Comparison of ENCODE assay signal across 7 mouse cellular contexts in the genomic region with DNA sequence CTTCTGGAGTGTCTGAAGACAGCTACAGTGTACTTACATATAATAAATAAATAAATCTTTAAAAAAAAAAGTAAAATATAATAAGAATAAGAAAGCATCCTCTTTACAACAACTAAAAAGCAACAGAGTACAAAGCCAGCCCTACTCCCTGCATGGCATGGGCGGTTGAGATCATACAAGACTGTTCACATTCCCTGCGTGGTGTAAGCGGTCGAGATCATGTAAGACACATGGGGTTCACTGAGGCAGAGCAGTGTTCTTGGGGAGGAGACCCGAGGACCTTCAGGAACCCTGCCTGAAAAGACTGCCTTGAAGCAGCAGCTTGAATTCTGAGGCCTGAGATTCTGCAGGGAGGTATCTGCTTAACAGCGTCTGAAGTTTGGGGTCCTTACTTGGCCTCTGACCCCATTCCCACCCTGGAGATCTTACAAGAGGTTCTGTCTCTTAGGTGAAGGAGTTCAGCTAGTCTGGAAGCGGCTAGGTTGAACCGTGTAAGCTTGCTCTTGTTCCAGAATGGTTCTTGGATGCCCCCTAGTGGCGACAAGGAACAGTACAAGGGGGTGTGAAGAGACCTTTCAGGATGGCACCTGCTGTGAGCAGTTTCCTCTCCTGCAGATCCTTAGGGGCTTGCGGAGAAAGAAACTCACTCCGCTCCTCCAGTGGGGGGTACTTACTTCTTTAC. TPM values are rescaled to one million over a fixed set of nuclear protein-coding genes. Genes with fewer than 3 reads are reported as not detected.
DNase-seq lines count a peak whose midpoint lies in the region; ATAC-seq and TF ChIP-seq lines count a peak whose summit lies in the region.

No protein-coding gene starts in this region.

- intact Hi-C loops in gastrocnemius, adult 2 months (cut with DNase I), result loop anchor here (1.0 to 10.0 kb wide), 3 partner anchors 66 to 336 kb away; partner anchors contain the start of gene Adrm1
- intact Hi-C loops in left cerebral cortex, postnatal 14 days (cut with DNase I), result loop anchor here (1.0 to 10.0 kb wide), 3 partner anchors 44 to 176 kb away; partner anchors contain the start of gene Mtg2

- peak; percentile 100; the same call in 1 of the 2 replicates for TF ChIP-seq CTCF in gastrocnemius, adult 2 months (IDR thresholded peaks at IDR 0.05)
- peak; percentile 99 for TF ChIP-seq CTCF in hindbrain, postnatal 0 days (IDR thresholded peaks at IDR 0.05; ENCODE audit: low read depth)

- peak overlapping the region; percentile 65 for H3K27ac ChIP-seq in gastrocnemius, adult 2 months
- no peak overlapping the region for H3K27ac ChIP-seq in hindbrain, postnatal 0 days

- 28% methylated on average over 11 of the region's 11 CpGs for WGBS in hindbrain, postnatal 0 days

- H3K4me1 ChIP-seq in hindbrain, postnatal 0 days (ENCODE audit: insufficient read depth, low read length), result peaks cover 3% of the 10 kb centered on the region; the same call in 1 of the 2 replicates

- no peak overlapping the region for H3K4me3 ChIP-seq in gastrocnemius, adult 2 months
- no peak overlapping the region for H3K4me3 ChIP-seq in hindbrain, postnatal 0 days (ENCODE audit: low read length)

- DNase-seq in adrenal gland, adult (ENCODE audit: inconsistent age in 2 of 2, low spot score in 1 of 2), result peak; percentile 82 to 94
- peak; percentile 76 to 84 for DNase-seq in cerebellum, postnatal 36 days
- DNase-seq in gastrocnemius, adult 2 months, result peak; percentile 81
- DNase-seq in hindbrain, postnatal 0 days (ENCODE audit: low spot score), result peak; percentile 93
- DNase-seq in left cerebral cortex, postnatal 14 days (ENCODE audit: low spot score in 2 of 2), result peak; percentile 79 to 87
- DNase-seq in right cerebral cortex, postnatal 25 days, result peak; percentile 71

- ATAC-seq in hindbrain, postnatal 0 days, result peak; percentile 84; the same call in 1 of the 2 replicates
- ATAC-seq in megakaryocyte-erythroid progenitor cell, adult 5-6 weeks (replicated peaks; ENCODE audit: low FRiP score, low TSS enrichment, poor library complexity, severe bottlenecking), result peak; percentile 84

- no peak overlapping the region for H3K9ac ChIP-seq in hindbrain, postnatal 0 days (replicated peaks; ENCODE audit: low read length)

- no peaks in the 10 kb centered on the region for H3K9me3 ChIP-seq in hindbrain, postnatal 0 days (ENCODE audit: low read length)

- no peaks in the 10 kb centered on the region for H3K36me3 ChIP-seq in hindbrain, postnatal 0 days (ENCODE audit: insufficient read depth, low read length)

- H3K4me2 ChIP-seq in hindbrain, postnatal 0 days (ENCODE audit: low read depth, low read length), result no peak overlapping the region

- H3K27me3 ChIP-seq in hindbrain, postnatal 0 days (ENCODE audit: insufficient read depth, low read length), result no peaks in the 10 kb centered on the region

RNA-seq across cellular contexts. Expression of gene Rps21, which starts 6.1 kb away (rescaled TPM):
- total RNA-seq in gastrocnemius, adult 2 months (2021), result 100 to 1,000 TPM; 359 to 473 TPM
- 752 and 857 TPM in 2 replicates for total RNA-seq in hindbrain, postnatal 0 days (2014; rRNA removed)
- 445 and 465 TPM in 2 replicates for polyA plus RNA-seq in hindbrain, postnatal 0 days (2015; fragmentation: Nextera tagmentation; extraction: Ambion mirVana)
- total RNA-seq in left cerebral cortex, postnatal 14 days (2021), result 100 to 1,000 TPM; 565 to 568 TPM
- 3,693 and 4,041 TPM in 2 replicates for total RNA-seq in megakaryocyte-erythroid progenitor cell, adult 5-6 weeks (2014; fragmentation: Nextera tagmentation)
- total RNA-seq in megakaryocyte-erythroid progenitor cell, adult 5-6 weeks (2017), result 2,831 and 3,324 TPM in 2 replicates

RNA-seq across cellular contexts. Expression of gene Cables2, which starts 22.2 kb away (rescaled TPM):
- total RNA-seq in gastrocnemius, adult 2 months (2021), result 1 to 10 TPM; 9.3 to 9.8 TPM
- 56.8 and 60.5 TPM in 2 replicates for total RNA-seq in hindbrain, postnatal 0 days (2014; rRNA removed)
- 25.1 and 26.4 TPM in 2 replicates for polyA plus RNA-seq in hindbrain, postnatal 0 days (2015; fragmentation: Nextera tagmentation; extraction: Ambion mirVana)
- 10 to 100 TPM; 30.4 to 34.6 TPM for total RNA-seq in left cerebral cortex, postnatal 14 days (2021)
- total RNA-seq in megakaryocyte-erythroid progenitor cell, adult 5-6 weeks (2014; fragmentation: Nextera tagmentation), result 13.8 and 14.4 TPM in 2 replicates
- total RNA-seq in megakaryocyte-erythroid progenitor cell, adult 5-6 weeks (2017), result 7.4 and 20.8 TPM in 2 replicates

RNA-seq across cellular contexts. Expression of gene Lama5, which starts 25.4 kb away (rescaled TPM):
- total RNA-seq in gastrocnemius, adult 2 months (2021), result 10 to 100 TPM; 10.5 to 14.8 TPM
- total RNA-seq in hindbrain, postnatal 0 days (2014; rRNA removed), result 10.3 and 16.5 TPM in 2 replicates
- polyA plus RNA-seq in hindbrain, postnatal 0 days (2015; fragmentation: Nextera tagmentation; extraction: Ambion mirVana), result 2.7 and 3.5 TPM in 2 replicates
- 1 to 10 TPM; 8.0 to 9.7 TPM for total RNA-seq in left cerebral cortex, postnatal 14 days (2021)
- 0.04 and 0.25 TPM in 2 replicates for total RNA-seq in megakaryocyte-erythroid progenitor cell, adult 5-6 weeks (2014; fragmentation: Nextera tagmentation)
- 0.05 TPM in 1 of 2 replicates, not detected in the other for total RNA-seq in megakaryocyte-erythroid progenitor cell, adult 5-6 weeks (2017)

RNA-seq across cellular contexts. Expression of gene Rbbp8nl, which starts 38.6 kb away (rescaled TPM):
- not detected for total RNA-seq in gastrocnemius, adult 2 months (2021)
- total RNA-seq in hindbrain, postnatal 0 days (2014; rRNA removed), result not detected in 2 replicates
- polyA plus RNA-seq in hindbrain, postnatal 0 days (2015; fragmentation: Nextera tagmentation; extraction: Ambion mirVana), result not detected in 2 replicates
- total RNA-seq in left cerebral cortex, postnatal 14 days (2021), result not detected
- not detected in 2 replicates for total RNA-seq in megakaryocyte-erythroid progenitor cell, adult 5-6 weeks (2014; fragmentation: Nextera tagmentation)
- total RNA-seq in megakaryocyte-erythroid progenitor cell, adult 5-6 weeks (2017), result not detected in 2 replicates
